Mouse (Mus musculus) intestine, embryonic 14.5 days (tissue): ENCODE results near the gene Stxbp5. TPM values are rescaled to one million over a fixed set of nuclear protein-coding genes. Genes with fewer than 3 reads are reported as not detected.

Experiments used
- ATAC-seq: fragments of 200-750 bp; cut with Nextera tagmentation; replicated peaks from 2 replicates; pipeline ENCODE4 v1.8.0; 2017; ENCODE audit warnings: low read depth, moderate number of reproducible peaks, moderate TSS enrichment, moderate library complexity; ENCODE audit not compliant: low FRiP score, low TSS enrichment
- DNase-seq: peaks from one replicate; pipeline ENCODE4 v3.0.0-alpha.2; 2018; ENCODE audit warnings: low spot score
- H3K27ac ChIP-seq: fragments of 300-500 bp; sonication (generic); 2 replicates; pipeline ENCODE4 v1.5.1; 2014; ENCODE audit warnings: low read depth, mild to moderate bottlenecking, control low read depth
- H3K27me3 ChIP-seq: fragments of 300-500 bp; sonication (generic); replicated peaks from 2 replicates; pipeline ENCODE4 v1.6.1; 2014; ENCODE audit warnings: low read length, control low read depth; ENCODE audit not compliant: control insufficient read depth, insufficient read depth
- H3K36me3 ChIP-seq: fragments of 300-500 bp; sonication (generic); 2 replicates; pipeline ENCODE4 v1.6.1; 2014; ENCODE audit warnings: low read length, control low read depth; ENCODE audit not compliant: control insufficient read depth, insufficient read depth
- H3K4me1 ChIP-seq: fragments of 300-500 bp; sonication (generic); replicated peaks from 2 replicates; pipeline ENCODE4 v1.6.1; 2014; ENCODE audit warnings: low read length, control low read depth, mixed read lengths; ENCODE audit not compliant: control insufficient read depth, insufficient read depth
- H3K4me2 ChIP-seq: fragments of 300-500 bp; sonication (generic); 2 replicates; pipeline ENCODE4 v1.6.1; 2014; ENCODE audit warnings: low read length
- H3K4me3 ChIP-seq: fragments of 300-500 bp; sonication (generic); 2 replicates; pipeline ENCODE4 v1.5.1; 2014; ENCODE audit warnings: low read depth, low read length, control low read depth, mixed read lengths
- H3K9ac ChIP-seq: fragments of 300-500 bp; sonication (generic); 2 replicates; pipeline ENCODE4 v1.6.1; 2014; ENCODE audit warnings: mild to moderate bottlenecking, low read length
- H3K9me3 ChIP-seq: fragments of 300-500 bp; sonication (generic); 2 replicates; pipeline ENCODE4 v1.6.1; 2016; ENCODE audit warnings: low read length, control low read depth; ENCODE audit not compliant: control insufficient read depth
- WGBS: fragments of 180-500 bp; shearing (Covaris S2); extraction: QIAGEN DNeasy Blood & Tissue Kit; methylation state at CpG from one replicate; pipeline ENCODE4 v1.1.7; 2014; 5-methylcytosine and 5-hydroxymethylcytosine counted together
- polyA plus RNA-seq: library from polyadenylated mRNA; unstranded; fragments of >200 nt; fragmentation: Nextera tagmentation; extraction: Ambion mirVana; gene quantifications from 2 replicates; pipeline ENCODE4 v1.2.1, GENCODE M21; 2014

Gene Stxbp5
- polyA plus RNA-seq, 1 experiment from 2014 or later: 10.0 TPM

DNA sequence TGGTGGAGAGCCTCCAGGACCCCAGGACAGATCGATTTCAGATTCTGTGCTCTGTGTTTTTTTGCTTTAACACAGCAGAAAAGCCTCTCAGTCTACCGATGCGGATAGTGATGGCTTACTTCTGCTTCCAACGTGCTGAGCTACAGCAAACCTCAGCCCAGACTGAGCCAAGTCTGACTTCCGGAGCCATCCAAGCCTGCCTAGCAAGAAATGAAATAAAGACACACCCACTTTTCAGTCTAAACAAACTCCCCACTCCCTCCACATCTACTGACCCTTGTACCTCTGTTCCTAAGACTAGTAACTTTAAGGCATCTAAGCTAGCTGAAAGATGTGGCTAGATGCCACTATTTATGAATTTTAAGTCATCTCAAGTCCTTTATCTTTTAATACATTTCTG is 182.8 kb downstream of the Stxbp5 start:
- Histone ChIP-seq H3K27ac (no peak overlapping the region), H3K27me3 (no peaks in the 10 kb centered on the region), H3K9ac (no peak overlapping the region), H3K4me3 (no peak overlapping the region), H3K9me3 (no peaks in the 10 kb centered on the region), H3K4me2 (no peak overlapping the region), H3K4me1 (peaks cover 4% of the 10 kb centered on the region; the same call in 1 of the 2 replicates), H3K36me3 (no peaks in the 10 kb centered on the region)
- ATAC-seq: peak; percentile 81
- 41% methylated on average over 5 of the region's 5 CpGs for WGBS
- no peak for DNase-seq

Other genes with a start within 250 kb of the Stxbp5 start
- 15.1 and 16.1 TPM in 2 replicates for gene Samd5, start 225.9 kb downstream of the Stxbp5 start, polyA plus RNA-seq